Mouse (Mus musculus) left cerebral cortex, postnatal 25 days (tissue): ENCODE results near the gene Irx2. TPM values are rescaled to one million over a fixed set of nuclear protein-coding genes. Genes with fewer than 3 reads are reported as not detected.

Source experiments
- DNase-seq, 2 experiments: peaks; one replicate each; pipeline ENCODE4 v3.0.0; 2022; ENCODE audit warnings: low spot score in 2 of 2, mixed read lengths in 1 of 2
- intact Hi-C: fragments of 180-260 bp; cut with DNase I; formaldehyde crosslinking; loops from one replicate; pipeline ENCODE4 v1.15.1; 2025
- total RNA-seq, 2 experiments: library from RNA; stranded (reverse); gene quantifications; 2 replicates each; pipeline ENCODE4 v1.2.3; 2021

Irx2 gene
- not detected for total RNA-seq

GRCm38 (mm10) chr13:72628462-72628916 lies at the start of gene Irx2:
TSS of gene Irx2 (plus strand) at chr13:72628820.
- intact Hi-C loops, result loop anchor here (2.0 to 5.0 kb wide), 2 partner anchors 664 to 1171 kb away; no protein-coding TSS in a partner anchor
- no peak for DNase-seq

GRCm38 (mm10) chr13:72581276-72581675 lies 47.3 kb upstream of the Irx2 start:
- intact Hi-C loops, result no loop called here
- DNase-seq, result no peak

GRCm38 (mm10) chr13:72592526-72592925 lies 36.1 kb upstream of the Irx2 start:
- no peak for DNase-seq
- intact Hi-C loops, result no loop called here

- DNase-seq, result no peak
- intact Hi-C loops, result no loop called here
These were observed 35.3 kb upstream of the Irx2 start for GRCm38 (mm10) chr13:72593310-72593709.

GRCm38 (mm10) chr13:72593710-72594111 lies 34.9 kb upstream of the Irx2 start:
- intact Hi-C loops, result no loop called here
- DNase-seq, result no peak

GRCm38 (mm10) chr13:72599254-72599653 lies 29.4 kb upstream of the Irx2 start:
- no peak for DNase-seq
- intact Hi-C loops, result no loop called here

GRCm38 (mm10) chr13:72608706-72609105 lies 19.9 kb upstream of the Irx2 start:
- intact Hi-C loops, result no loop called here
- DNase-seq, result no peak

GRCm38 (mm10) chr13:72610277-72610676 lies 18.3 kb upstream of the Irx2 start:
- intact Hi-C loops, result no loop called here

GRCm38 (mm10) chr13:72623926-72624846 lies 4.4 kb upstream of the Irx2 start:
- intact Hi-C loops, result loop anchor here (5.0 kb wide), 1 partner anchor 638 kb away; the partner anchor contains the start of gene Irx4

More at GRCm38 (mm10) chr13:72610277-72610676, 18.3 kb upstream of the Irx2 start:
- no peak for DNase-seq

GRCm38 (mm10) chr13:72624847-72625170 lies 3.8 kb upstream of the Irx2 start:
- intact Hi-C loops, result loop anchor here (5.0 kb wide), 2 partner anchors 637 to 1168 kb away; partner anchors contain the start of gene Irx4
- no peak for DNase-seq

More at GRCm38 (mm10) chr13:72623926-72624846, 4.4 kb upstream of the Irx2 start:
- DNase-seq, result no peak

- no peak for DNase-seq
- intact Hi-C loops, result loop anchor here (5.0 kb wide), 1 partner anchor 1168 kb away; no protein-coding TSS in a partner anchor
These were observed 3.2 kb upstream of the Irx2 start for GRCm38 (mm10) chr13:72625236-72625950.

GRCm38 (mm10) chr13:72627391-72628321 lies 964 bp upstream of the Irx2 start:
- no peak for DNase-seq
- intact Hi-C loops, result loop anchor here (2.0 to 5.0 kb wide), 2 partner anchors 663 to 1170 kb away; no protein-coding TSS in a partner anchor

GRCm38 (mm10) chr13:72628935-72629631 lies 463 bp downstream of the Irx2 start:
- intact Hi-C loops, result loop anchor here (1.0 to 5.0 kb wide), 3 partner anchors 326 to 1172 kb away; no protein-coding TSS in a partner anchor
- DNase-seq, result no peak

- no peak for DNase-seq
- intact Hi-C loops, result loop anchor here (1.0 to 5.0 kb wide), 3 partner anchors 327 to 1173 kb away; no protein-coding TSS in a partner anchor
These were observed 1.2 kb downstream of the Irx2 start for GRCm38 (mm10) chr13:72629806-72630205.

- intact Hi-C loops, result no loop called here
- DNase-seq, result no peak
These were observed 2.1 kb downstream of the Irx2 start for GRCm38 (mm10) chr13:72630501-72631372.

- DNase-seq, result no peak
- intact Hi-C loops, result no loop called here
These were observed 2.9 kb downstream of the Irx2 start for GRCm38 (mm10) chr13:72631373-72632021.

- intact Hi-C loops, result no loop called here
- no peak for DNase-seq
These were observed 3.7 kb downstream of the Irx2 start for GRCm38 (mm10) chr13:72632361-72632760.
